Mouse (Mus musculus) midbrain, postnatal 0 days (tissue): ENCODE measurements around the gene 1500009L16Rik. TPM values are rescaled to one million over a fixed set of nuclear protein-coding genes. Genes with fewer than 3 reads are reported as not detected.

Experiments
- ATAC-seq: fragments of 200-750 bp; cut with Nextera tagmentation; 2 replicates; pipeline ENCODE4 v1.8.0; 2017; ENCODE audit warnings: moderate number of reproducible peaks, mild to moderate bottlenecking, moderate TSS enrichment, moderate library complexity; ENCODE audit not compliant: low FRiP score
- DNase-seq: peaks from one replicate; pipeline ENCODE4 v3.0.0-alpha.2; 2015; ENCODE audit warnings: low spot score
- H3K27ac ChIP-seq: fragments of 300-500 bp; sonication (generic); 2 replicates; pipeline ENCODE4 v1.5.1; 2014; ENCODE audit warnings: low read depth, mild to moderate bottlenecking, low read length, mixed read lengths
- H3K27me3 ChIP-seq: fragments of 300-500 bp; sonication (generic); 2 replicates; pipeline ENCODE4 v1.6.1; 2014; ENCODE audit warnings: low read length, control low read depth, mixed read lengths; ENCODE audit not compliant: insufficient read depth
- H3K36me3 ChIP-seq: fragments of 300-500 bp; sonication (generic); 2 replicates; pipeline ENCODE4 v1.6.1; 2014; ENCODE audit warnings: low read length, control low read depth, mixed read lengths; ENCODE audit not compliant: insufficient read depth
- H3K4me1 ChIP-seq: fragments of 300-500 bp; sonication (generic); 2 replicates; pipeline ENCODE4 v1.6.1; 2014; ENCODE audit warnings: mild to moderate bottlenecking, control low read depth, antibody characterized with exemption, low read length, mixed read lengths; ENCODE audit not compliant: insufficient read depth
- H3K4me2 ChIP-seq: fragments of 300-500 bp; sonication (generic); 2 replicates; pipeline ENCODE4 v1.6.1; 2014; ENCODE audit warnings: low read depth, mild to moderate bottlenecking, low read length, mixed read lengths; ENCODE audit not compliant: poor library complexity, severe bottlenecking
- H3K4me3 ChIP-seq: fragments of 300-500 bp; sonication (generic); 2 replicates; pipeline ENCODE4 v1.5.1; 2014; ENCODE audit warnings: low read depth, mild to moderate bottlenecking, low read length, moderate library complexity
- H3K9ac ChIP-seq: fragments of 300-500 bp; sonication (generic); replicated peaks from 2 replicates; pipeline ENCODE4 v1.6.1; 2014; ENCODE audit warnings: mild to moderate bottlenecking, low read length, moderate library complexity, mixed read lengths; ENCODE audit not compliant: poor library complexity, severe bottlenecking
- H3K9me3 ChIP-seq: fragments of 300-500 bp; sonication (generic); 2 replicates; pipeline ENCODE4 v1.6.1; 2016; ENCODE audit warnings: low read length, control low read depth
- CTCF ChIP-seq: IDR thresholded peaks from 2 replicates; pipeline ENCODE4 v1.5.1; 2016; ENCODE audit warnings: antibody characterized with exemption, mild to moderate bottlenecking
- WGBS: fragments of 180-500 bp; shearing (Covaris S2); extraction: QIAGEN DNeasy Blood & Tissue Kit; methylation state at CpG from one replicate; pipeline ENCODE4 v1.1.7; 2014; 5-methylcytosine and 5-hydroxymethylcytosine counted together
- polyA plus RNA-seq: library from polyadenylated mRNA; unstranded; fragments of >200 nt; fragmentation: Nextera tagmentation; extraction: Ambion mirVana; gene quantifications from 2 replicates; pipeline ENCODE4 v1.2.1, GENCODE M21; 2015
- total RNA-seq: library from RNA; depleted of rRNA; stranded (reverse); fragments of >200 nt; gene quantifications from 2 replicates; pipeline ENCODE4 v1.2.3, GENCODE M21; 2014; rRNA removed

Gene 1500009L16Rik
- total and polyA plus RNA-seq, 2 experiments from 2014 or later: 63.7 to 122 TPM

DNA sequence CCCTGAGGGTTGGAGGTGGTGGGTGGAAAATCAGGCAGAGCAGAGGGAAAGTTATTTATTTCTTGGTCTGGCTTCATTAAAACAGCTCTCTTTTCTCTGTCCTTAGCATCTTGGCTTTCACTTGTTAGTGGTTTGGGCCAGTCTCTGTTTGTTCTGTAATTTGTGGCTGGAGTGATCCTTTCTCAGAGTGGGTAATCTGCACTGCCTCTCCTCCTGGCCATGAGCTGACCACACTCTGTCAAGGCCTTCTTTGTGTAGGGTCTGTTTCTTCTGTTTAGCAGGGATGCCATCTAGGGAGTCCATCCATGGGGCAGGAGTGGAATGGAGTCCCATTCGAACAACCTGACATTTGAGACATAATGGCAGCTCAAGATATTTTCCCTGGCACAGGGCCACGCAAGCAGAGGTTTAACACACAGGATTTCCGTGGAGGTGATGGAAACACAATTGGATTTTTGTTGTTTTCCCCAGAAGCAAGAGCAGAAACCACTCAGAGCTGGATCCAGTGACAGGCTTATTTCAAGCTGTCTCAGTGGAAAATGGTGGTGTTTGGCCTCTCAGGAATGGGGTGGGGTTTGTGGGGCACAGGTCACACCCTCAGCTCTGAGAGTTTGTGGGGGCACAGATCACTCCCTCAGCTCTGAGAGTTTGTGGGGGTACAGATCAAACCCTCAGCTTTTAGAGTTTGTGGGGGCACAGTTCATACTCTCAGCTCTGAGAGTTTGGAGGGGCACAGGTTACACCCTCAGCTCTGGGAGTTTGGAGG is 63.1 kb downstream of the 1500009L16Rik start:
- Histone ChIP-seq H3K9me3 (no peaks in the 10 kb centered on the region), H3K4me2 (no peak overlapping the region), H3K27ac (no peak overlapping the region), H3K4me3 (no peak overlapping the region), H3K36me3 (no peaks in the 10 kb centered on the region), H3K9ac (no peak overlapping the region), H3K27me3 (no peaks in the 10 kb centered on the region), H3K4me1 (no peaks in the 10 kb centered on the region)
- DNase-seq (no peak), ATAC-seq (no peak)
- 61% methylated on average over 3 of the region's 3 CpGs for WGBS
- TF ChIP-seq CTCF: no peak

DNA sequence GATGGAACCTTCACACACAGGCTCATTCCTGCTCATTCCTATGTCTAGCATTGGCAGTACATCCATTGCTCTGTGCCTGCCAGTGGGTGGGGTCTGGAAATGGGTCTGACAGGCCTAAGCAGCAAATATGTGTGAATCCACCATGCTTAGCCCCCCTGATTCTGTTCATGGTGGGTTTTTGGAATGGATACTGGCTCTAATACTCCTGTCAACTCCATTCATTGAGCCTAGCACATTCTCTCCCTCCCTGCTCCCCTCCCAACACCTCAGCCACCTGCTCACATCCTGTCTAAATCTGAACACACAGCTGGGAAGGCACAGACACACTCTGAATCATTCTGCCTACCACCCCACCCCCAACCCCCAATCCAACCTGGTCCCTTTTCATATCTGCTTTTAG is 72.4 kb downstream of the 1500009L16Rik start:
- H3K9ac ChIP-seq: no peak overlapping the region
- no peak for DNase-seq
- no peaks in the 10 kb centered on the region for H3K27me3 ChIP-seq
- no peak overlapping the region for H3K4me2 ChIP-seq
- no peaks in the 10 kb centered on the region for H3K4me1 ChIP-seq
- no peak for TF ChIP-seq CTCF
- no peak overlapping the region for H3K4me3 ChIP-seq
- H3K27ac ChIP-seq: no peak overlapping the region
- H3K36me3 ChIP-seq: no peaks in the 10 kb centered on the region
- ATAC-seq: no peak
- H3K9me3 ChIP-seq: no peaks in the 10 kb centered on the region

DNA sequence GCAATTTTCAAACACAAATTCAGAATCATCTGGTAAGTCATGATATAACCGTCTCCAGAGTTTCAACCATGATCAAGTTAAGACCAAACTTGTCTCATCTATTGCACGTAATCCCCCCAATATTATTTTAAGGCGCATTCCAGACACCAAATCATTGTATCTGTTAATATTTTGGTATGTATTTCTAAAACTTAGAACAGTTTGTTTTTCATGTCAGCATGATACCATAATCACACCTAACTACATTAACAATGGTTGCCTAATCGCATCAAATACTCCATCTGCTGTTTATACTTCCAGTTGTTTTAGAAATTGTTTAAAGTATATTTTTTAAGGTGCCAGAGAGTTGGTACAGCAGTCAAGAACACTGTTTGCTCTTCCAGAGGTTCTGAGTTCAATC is 72.8 kb downstream of the 1500009L16Rik start:
- DNase-seq: no peak
- WGBS: 90% methylated on average over 4 of the region's 4 CpGs

DNA sequence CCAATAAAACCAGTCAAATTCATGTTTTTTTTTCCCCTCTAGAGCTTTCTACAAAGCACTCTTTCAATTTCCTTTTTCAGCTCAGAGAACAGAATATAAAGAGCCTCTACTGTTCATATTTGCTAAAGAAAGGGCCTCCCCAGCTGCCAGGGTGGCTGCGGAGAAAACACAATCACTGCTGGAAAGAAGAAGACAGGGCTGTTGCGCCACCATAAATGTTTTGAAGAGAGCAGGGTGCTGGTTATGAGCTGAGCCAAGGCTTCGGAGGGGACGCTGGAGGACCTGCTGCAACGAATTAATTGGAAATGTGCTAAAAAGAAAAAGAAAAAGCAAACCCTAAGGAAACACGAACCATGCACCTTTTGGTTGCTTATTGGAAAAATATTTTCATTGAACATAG is 81.4 kb downstream of the 1500009L16Rik start:
- ATAC-seq (no peak), DNase-seq (no peak)
- no peaks in the 10 kb centered on the region for H3K4me1 ChIP-seq
- H3K27me3 ChIP-seq: no peaks in the 10 kb centered on the region
- H3K36me3 ChIP-seq: no peaks in the 10 kb centered on the region
- H3K4me2 ChIP-seq: no peak overlapping the region
- no peak overlapping the region for H3K9ac ChIP-seq
- no peak overlapping the region for H3K4me3 ChIP-seq
- no peak overlapping the region for H3K27ac ChIP-seq
- TF ChIP-seq CTCF: no peak
- H3K9me3 ChIP-seq: no peaks in the 10 kb centered on the region
- WGBS: 53% methylated on average over 6 of the region's 6 CpGs

More for the DNA sequence above, 72.8 kb downstream of the 1500009L16Rik start:
- no peaks in the 10 kb centered on the region for H3K36me3 ChIP-seq
- H3K9me3 ChIP-seq: no peaks in the 10 kb centered on the region
- no peak overlapping the region for H3K27ac ChIP-seq
- no peak for TF ChIP-seq CTCF
- H3K4me2 ChIP-seq: no peak overlapping the region
- H3K4me1 ChIP-seq: no peaks in the 10 kb centered on the region
- H3K27me3 ChIP-seq: no peaks in the 10 kb centered on the region
- no peak overlapping the region for H3K9ac ChIP-seq
- no peak for ATAC-seq
- H3K4me3 ChIP-seq: no peak overlapping the region

DNA sequence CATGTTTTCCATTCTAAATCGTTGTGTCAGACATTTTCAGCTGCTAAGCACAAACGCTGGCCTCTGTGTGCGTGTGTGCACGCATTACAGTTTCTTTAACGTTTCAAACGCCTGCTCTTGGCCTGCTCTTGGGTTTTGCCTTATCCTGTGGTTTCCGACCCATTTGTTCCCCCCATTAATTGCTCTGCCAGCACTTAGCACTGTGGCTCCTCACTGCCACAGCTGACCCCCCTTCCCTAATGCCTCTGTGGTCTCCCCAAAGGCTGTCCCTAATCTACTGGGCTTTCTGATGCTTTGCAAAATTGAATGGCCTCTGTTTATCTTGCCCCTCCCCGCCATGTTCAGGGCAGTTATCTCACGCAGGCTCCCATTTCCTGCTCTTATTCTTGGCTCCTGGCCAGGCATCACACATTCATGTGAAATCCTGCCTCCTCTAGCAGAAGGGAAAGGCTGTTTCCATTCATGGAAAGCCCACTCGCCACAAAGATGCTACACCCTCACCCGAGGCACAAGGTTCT is 82.6 kb downstream of the 1500009L16Rik start:
- no peak overlapping the region for H3K4me2 ChIP-seq
- H3K9ac ChIP-seq: no peak overlapping the region
- TF ChIP-seq CTCF: no peak
- WGBS: 42% methylated on average over 11 of the region's 11 CpGs
- no peaks in the 10 kb centered on the region for H3K9me3 ChIP-seq
- no peak for ATAC-seq
- peak; percentile 16 for DNase-seq
- H3K27ac ChIP-seq: no peak overlapping the region
- no peaks in the 10 kb centered on the region for H3K36me3 ChIP-seq
- H3K4me1 ChIP-seq: no peaks in the 10 kb centered on the region
- no peaks in the 10 kb centered on the region for H3K27me3 ChIP-seq
- no peak overlapping the region for H3K4me3 ChIP-seq

DNA sequence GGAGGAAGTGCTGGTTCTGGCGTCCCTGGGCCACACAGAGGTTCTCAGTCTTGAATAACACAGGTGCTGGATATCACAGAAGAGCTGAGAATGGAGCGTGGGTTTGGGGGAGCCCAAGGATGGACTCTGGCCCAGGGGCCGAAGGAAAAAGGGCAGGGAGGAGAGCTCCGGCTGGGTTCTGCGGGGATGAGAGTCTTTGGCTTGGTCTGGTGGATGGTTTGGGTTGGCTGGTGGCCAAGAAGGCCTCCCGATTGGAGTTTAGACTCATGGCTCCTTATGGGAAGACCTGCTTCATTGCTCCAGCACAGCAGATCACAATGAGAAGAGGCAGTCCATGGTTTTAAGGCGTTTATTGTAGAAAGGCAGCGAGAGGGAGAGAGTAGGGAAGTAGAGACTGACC is 84.6 kb downstream of the 1500009L16Rik start:
- H3K4me3 ChIP-seq: no peak overlapping the region
- DNase-seq (no peak), ATAC-seq (no peak)
- H3K4me1 ChIP-seq: no peaks in the 10 kb centered on the region
- WGBS: 80% methylated on average over 8 of the region's 8 CpGs
- H3K27me3 ChIP-seq: no peaks in the 10 kb centered on the region
- no peaks in the 10 kb centered on the region for H3K36me3 ChIP-seq
- H3K9ac ChIP-seq: no peak overlapping the region
- H3K27ac ChIP-seq: no peak overlapping the region
- H3K9me3 ChIP-seq: no peaks in the 10 kb centered on the region
- no peak for TF ChIP-seq CTCF
- no peak overlapping the region for H3K4me2 ChIP-seq

Other genes with a start within 250 kb of the 1500009L16Rik start
- gene Aldh1l2, start 188.7 kb upstream of the 1500009L16Rik start, total RNA-seq: 21.5 and 27.4 TPM in 2 replicates
- 8.7 and 10.8 TPM in 2 replicates for gene Aldh1l2, start 188.7 kb upstream of the 1500009L16Rik start, polyA plus RNA-seq
- 16.5 and 25.4 TPM in 2 replicates for gene Washc4, start 179.1 kb upstream of the 1500009L16Rik start, total RNA-seq
- gene Washc4, start 179.1 kb upstream of the 1500009L16Rik start, polyA plus RNA-seq: 21.8 and 22.1 TPM in 2 replicates
- gene Appl2, start 74.1 kb upstream of the 1500009L16Rik start, total RNA-seq: 54.5 and 57.4 TPM in 2 replicates
- 40.7 and 42.1 TPM in 2 replicates for gene Appl2, start 74.1 kb upstream of the 1500009L16Rik start, polyA plus RNA-seq